Mouse (Mus musculus) embryonic fibroblast, embryonic 13.5 days (primary cell): ENCODE data around the gene Pdk1.

Experiments used
- CTCF ChIP-seq: IDR thresholded peaks from 2 replicates; pipeline ENCODE4 v1.5.1; 2011; ENCODE audit warnings: mild to moderate bottlenecking, control low read depth, low read length, moderate library complexity, borderline replicate concordance; ENCODE audit not compliant: insufficient read depth
- POLR2A ChIP-seq: IDR thresholded peaks from 2 replicates; pipeline ENCODE4 v1.6.1; 2011; ENCODE audit warnings: low read depth, mild to moderate bottlenecking, control low read depth, low read length, moderate library complexity

- TF ChIP-seq CTCF, result no peak
- TF ChIP-seq POLR2A, result no peak
Observed at GRCm38 (mm10) chr2:71833626-71834025, 39.4 kb upstream of the Pdk1 start.
